Mouse (Mus musculus): ENCODE measurements around the gene 6030458C11Rik. TPM values are rescaled to one million over a fixed set of nuclear protein-coding genes. Genes with fewer than 3 reads are reported as not detected.

6030458C11Rik gene
- polyA plus RNA-seq, 1 experiment from 2014 or later, result 32.4 TPM

GRCm38 (mm10) chr15:12853471-12853870 is 29.0 kb upstream of the 6030458C11Rik start:
- DNase-seq (ENCODE audit: low spot score), result no peak
- Histone ChIP-seq H3K36me3 (ENCODE audit: control insufficient read depth, insufficient read depth, low read length) (peaks cover 28% of the 10 kb centered on the region), H3K4me3 (ENCODE audit: low read depth, low read length) (no peak overlapping the region), H3K4me2 (ENCODE audit: low read depth, severe bottlenecking) (no peak overlapping the region), H3K27ac (replicated peaks; ENCODE audit: low read depth, low read length) (no peak overlapping the region), H3K27me3 (ENCODE audit: control insufficient read depth, insufficient read depth, low read length) (no peaks in the 10 kb centered on the region), H3K9me3 (ENCODE audit: control insufficient read depth, low read length) (no peaks in the 10 kb centered on the region), H3K4me1 (ENCODE audit: control insufficient read depth, insufficient read depth, low read length) (no peaks in the 10 kb centered on the region), H3K9ac (ENCODE audit: low read length) (no peak overlapping the region)
- WGBS, result 91% methylated on average over 8 of the region's 8 CpGs
- ATAC-seq (ENCODE audit: insufficient number of reproducible peaks, low FRiP score, low TSS enrichment, low read depth), result no peak

GRCm38 (mm10) chr15:12849373-12849772 is 24.9 kb upstream of the 6030458C11Rik start:
- ATAC-seq (ENCODE audit: insufficient number of reproducible peaks, low FRiP score, low TSS enrichment, low read depth) (no peak), DNase-seq (ENCODE audit: low spot score) (no peak)
- H3K4me2 ChIP-seq (ENCODE audit: low read depth, severe bottlenecking), result no peak overlapping the region
- no peak overlapping the region for H3K4me3 ChIP-seq (ENCODE audit: low read depth, low read length)
- no peaks in the 10 kb centered on the region for H3K27me3 ChIP-seq (ENCODE audit: control insufficient read depth, insufficient read depth, low read length)
- peaks cover 26% of the 10 kb centered on the region for H3K36me3 ChIP-seq (ENCODE audit: control insufficient read depth, insufficient read depth, low read length)
- H3K27ac ChIP-seq (replicated peaks; ENCODE audit: low read depth, low read length), result no peak overlapping the region
- no peaks in the 10 kb centered on the region for H3K4me1 ChIP-seq (ENCODE audit: control insufficient read depth, insufficient read depth, low read length)
- H3K9ac ChIP-seq (ENCODE audit: low read length), result no peak overlapping the region
- WGBS, result 85% methylated on average over 4 of the region's 4 CpGs
- no peaks in the 10 kb centered on the region for H3K9me3 ChIP-seq (ENCODE audit: control insufficient read depth, low read length)

- no peak overlapping the region for H3K9ac ChIP-seq (ENCODE audit: low read length)
- no peaks in the 10 kb centered on the region for H3K9me3 ChIP-seq (ENCODE audit: control insufficient read depth, low read length)
- ATAC-seq (ENCODE audit: insufficient number of reproducible peaks, low FRiP score, low TSS enrichment, low read depth), result no peak
- peaks cover 22% of the 10 kb centered on the region for H3K36me3 ChIP-seq (ENCODE audit: control insufficient read depth, insufficient read depth, low read length)
- no peak overlapping the region for H3K4me3 ChIP-seq (ENCODE audit: low read depth, low read length)
- H3K4me2 ChIP-seq (ENCODE audit: low read depth, severe bottlenecking), result no peak overlapping the region
- 80% methylated on average over 11 of the region's 11 CpGs for WGBS
- no peaks in the 10 kb centered on the region for H3K4me1 ChIP-seq (ENCODE audit: control insufficient read depth, insufficient read depth, low read length)
- H3K27me3 ChIP-seq (ENCODE audit: control insufficient read depth, insufficient read depth, low read length), result no peaks in the 10 kb centered on the region
- no peak overlapping the region for H3K27ac ChIP-seq (replicated peaks; ENCODE audit: low read depth, low read length)
- DNase-seq (ENCODE audit: low spot score), result no peak
These were observed 23.9 kb upstream of the 6030458C11Rik start for GRCm38 (mm10) chr15:12848196-12848975.

GRCm38 (mm10) chr15:12842833-12843232 is 18.4 kb upstream of the 6030458C11Rik start:
- H3K4me3 ChIP-seq (ENCODE audit: low read depth, low read length), result no peak overlapping the region
- H3K27ac ChIP-seq (replicated peaks; ENCODE audit: low read depth, low read length), result no peak overlapping the region
- no peaks in the 10 kb centered on the region for H3K27me3 ChIP-seq (ENCODE audit: control insufficient read depth, insufficient read depth, low read length)
- no peak overlapping the region for H3K9ac ChIP-seq (ENCODE audit: low read length)
- DNase-seq (ENCODE audit: low spot score) (no peak), ATAC-seq (ENCODE audit: insufficient number of reproducible peaks, low FRiP score, low TSS enrichment, low read depth) (no peak)
- no peaks in the 10 kb centered on the region for H3K9me3 ChIP-seq (ENCODE audit: control insufficient read depth, low read length)
- 80% methylated on average over 7 of the region's 7 CpGs for WGBS
- no peak overlapping the region for H3K4me2 ChIP-seq (ENCODE audit: low read depth, severe bottlenecking)
- no peaks in the 10 kb centered on the region for H3K4me1 ChIP-seq (ENCODE audit: control insufficient read depth, insufficient read depth, low read length)
- peaks cover 27% of the 10 kb centered on the region for H3K36me3 ChIP-seq (ENCODE audit: control insufficient read depth, insufficient read depth, low read length)

GRCm38 (mm10) chr15:12840737-12841136 is 16.3 kb upstream of the 6030458C11Rik start:
- Histone ChIP-seq H3K9me3 (ENCODE audit: control insufficient read depth, low read length) (no peaks in the 10 kb centered on the region), H3K9ac (ENCODE audit: low read length) (no peak overlapping the region), H3K4me3 (ENCODE audit: low read depth, low read length) (no peak overlapping the region), H3K4me1 (ENCODE audit: control insufficient read depth, insufficient read depth, low read length) (no peaks in the 10 kb centered on the region), H3K27me3 (ENCODE audit: control insufficient read depth, insufficient read depth, low read length) (no peaks in the 10 kb centered on the region), H3K27ac (replicated peaks; ENCODE audit: low read depth, low read length) (no peak overlapping the region), H3K36me3 (ENCODE audit: control insufficient read depth, insufficient read depth, low read length) (peaks cover 30% of the 10 kb centered on the region), H3K4me2 (ENCODE audit: low read depth, severe bottlenecking) (no peak overlapping the region)
- 94% methylated on average over 11 of the region's 11 CpGs for WGBS
- no peak for ATAC-seq (ENCODE audit: insufficient number of reproducible peaks, low FRiP score, low TSS enrichment, low read depth)
- DNase-seq (ENCODE audit: low spot score), result no peak

- H3K4me1 ChIP-seq (ENCODE audit: control insufficient read depth, insufficient read depth, low read length), result no peaks in the 10 kb centered on the region
- H3K36me3 ChIP-seq (ENCODE audit: control insufficient read depth, insufficient read depth, low read length), result peaks cover 36% of the 10 kb centered on the region
- no peak overlapping the region for H3K4me3 ChIP-seq (ENCODE audit: low read depth, low read length)
- no peaks in the 10 kb centered on the region for H3K9me3 ChIP-seq (ENCODE audit: control insufficient read depth, low read length)
- H3K27me3 ChIP-seq (ENCODE audit: control insufficient read depth, insufficient read depth, low read length), result no peaks in the 10 kb centered on the region
- H3K9ac ChIP-seq (ENCODE audit: low read length), result no peak overlapping the region
- no peak for DNase-seq (ENCODE audit: low spot score)
- H3K4me2 ChIP-seq (ENCODE audit: low read depth, severe bottlenecking), result no peak overlapping the region
- no peak for ATAC-seq (ENCODE audit: insufficient number of reproducible peaks, low FRiP score, low TSS enrichment, low read depth)
- no peak overlapping the region for H3K27ac ChIP-seq (replicated peaks; ENCODE audit: low read depth, low read length)
- 95% methylated on average over 24 of the region's 24 CpGs for WGBS
These were observed 9.8 kb upstream of the 6030458C11Rik start for GRCm38 (mm10) chr15:12834231-12834630.

- no peak overlapping the region for H3K27ac ChIP-seq (replicated peaks; ENCODE audit: low read depth, low read length)
- peaks cover 36% of the 10 kb centered on the region for H3K36me3 ChIP-seq (ENCODE audit: control insufficient read depth, insufficient read depth, low read length)
- no peaks in the 10 kb centered on the region for H3K9me3 ChIP-seq (ENCODE audit: control insufficient read depth, low read length)
- H3K27me3 ChIP-seq (ENCODE audit: control insufficient read depth, insufficient read depth, low read length), result no peaks in the 10 kb centered on the region
- H3K4me1 ChIP-seq (ENCODE audit: control insufficient read depth, insufficient read depth, low read length), result no peaks in the 10 kb centered on the region
- H3K4me3 ChIP-seq (ENCODE audit: low read depth, low read length), result no peak overlapping the region
- no peak for DNase-seq (ENCODE audit: low spot score)
- ATAC-seq (ENCODE audit: insufficient number of reproducible peaks, low FRiP score, low TSS enrichment, low read depth), result no peak
- no peak overlapping the region for H3K9ac ChIP-seq (ENCODE audit: low read length)
- 97% methylated on average over 31 of the region's 31 CpGs for WGBS
- H3K4me2 ChIP-seq (ENCODE audit: low read depth, severe bottlenecking), result no peak overlapping the region
These were observed 8.9 kb upstream of the 6030458C11Rik start for GRCm38 (mm10) chr15:12833385-12833784.

- Histone ChIP-seq H3K4me1 (ENCODE audit: control insufficient read depth, insufficient read depth, low read length) (no peaks in the 10 kb centered on the region), H3K4me2 (ENCODE audit: low read depth, severe bottlenecking) (no peak overlapping the region), H3K9ac (ENCODE audit: low read length) (no peak overlapping the region), H3K36me3 (ENCODE audit: control insufficient read depth, insufficient read depth, low read length) (peaks cover 35% of the 10 kb centered on the region), H3K4me3 (ENCODE audit: low read depth, low read length) (no peak overlapping the region), H3K9me3 (ENCODE audit: control insufficient read depth, low read length) (no peaks in the 10 kb centered on the region), H3K27ac (replicated peaks; ENCODE audit: low read depth, low read length) (no peak overlapping the region), H3K27me3 (ENCODE audit: control insufficient read depth, insufficient read depth, low read length) (no peaks in the 10 kb centered on the region)
- DNase-seq (ENCODE audit: low spot score) (no peak), ATAC-seq (ENCODE audit: insufficient number of reproducible peaks, low FRiP score, low TSS enrichment, low read depth) (no peak)
- WGBS, result 93% methylated on average over 4 of the region's 4 CpGs
These were observed 8.2 kb upstream of the 6030458C11Rik start for GRCm38 (mm10) chr15:12832599-12832998.

- ATAC-seq (ENCODE audit: insufficient number of reproducible peaks, low FRiP score, low TSS enrichment, low read depth), result no peak
- Histone ChIP-seq H3K27me3 (ENCODE audit: control insufficient read depth, insufficient read depth, low read length) (no peaks in the 10 kb centered on the region), H3K27ac (replicated peaks; ENCODE audit: low read depth, low read length) (no peak overlapping the region), H3K4me2 (ENCODE audit: low read depth, severe bottlenecking) (no peak overlapping the region), H3K9me3 (ENCODE audit: control insufficient read depth, low read length) (no peaks in the 10 kb centered on the region), H3K9ac (ENCODE audit: low read length) (no peak overlapping the region), H3K36me3 (ENCODE audit: control insufficient read depth, insufficient read depth, low read length) (peaks cover 33% of the 10 kb centered on the region), H3K4me3 (ENCODE audit: low read depth, low read length) (no peak overlapping the region), H3K4me1 (ENCODE audit: control insufficient read depth, insufficient read depth, low read length) (peaks cover 6% of the 10 kb centered on the region; the same call in 1 of the 2 replicates)
- no peak for DNase-seq (ENCODE audit: low spot score)
- WGBS, result 93% methylated on average over 3 of the region's 3 CpGs
These were observed 5.4 kb upstream of the 6030458C11Rik start for GRCm38 (mm10) chr15:12829878-12830277.
